Mouse (Mus musculus): Measurements from ENCODE around the gene Tmem88b.
"Not testable (repeated sequence)": the region's sequence is repeated elsewhere in the genome, so short reads cannot be mapped to it uniquely, and the experiment has no call there.

Tmem88b gene

DNA sequence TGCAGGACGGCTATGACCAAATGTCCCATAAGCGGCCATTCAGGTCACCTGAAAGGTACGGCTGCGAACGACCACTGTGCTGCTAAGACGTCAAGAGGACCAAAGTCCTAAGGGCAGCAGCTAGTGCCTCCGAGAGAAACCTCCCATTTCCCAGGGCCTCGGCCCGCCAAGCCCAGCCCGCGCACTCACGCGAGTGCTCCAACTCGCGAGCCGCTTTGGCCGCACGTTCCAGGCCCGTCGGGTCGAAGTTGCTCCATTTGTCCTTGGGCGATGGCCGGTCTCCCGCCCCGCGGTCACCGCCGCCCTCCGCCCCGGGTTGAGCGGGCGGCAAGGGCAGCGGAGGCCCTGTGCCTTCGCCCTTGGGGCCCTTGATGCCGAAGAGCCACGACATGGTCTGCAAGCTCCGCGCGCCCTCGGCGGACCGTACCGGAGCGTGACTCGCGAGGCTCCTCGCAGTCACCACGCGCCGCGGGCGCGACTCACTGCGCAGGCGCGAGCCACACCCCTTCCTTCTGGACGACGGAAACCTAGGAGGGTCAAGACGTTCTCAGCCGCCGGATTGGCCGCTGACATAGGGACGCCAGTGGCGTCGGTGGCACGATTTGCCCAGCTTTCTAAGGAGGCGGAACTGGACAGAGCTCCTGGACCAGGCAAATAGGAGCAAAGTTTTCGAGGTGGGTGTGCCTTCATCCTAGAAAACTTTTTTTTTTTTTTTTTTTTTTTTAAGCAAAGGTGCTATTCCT lies 24.9 kb downstream of the Tmem88b start, which contains the start of gene Atad3a:
Gene Atad3a, minus strand, starts transcription at position 481 of the 743 bp plus-strand sequence.
- peak; percentile 98 for DNase-seq (ENCODE audit: low read depth, low spot score)

DNA sequence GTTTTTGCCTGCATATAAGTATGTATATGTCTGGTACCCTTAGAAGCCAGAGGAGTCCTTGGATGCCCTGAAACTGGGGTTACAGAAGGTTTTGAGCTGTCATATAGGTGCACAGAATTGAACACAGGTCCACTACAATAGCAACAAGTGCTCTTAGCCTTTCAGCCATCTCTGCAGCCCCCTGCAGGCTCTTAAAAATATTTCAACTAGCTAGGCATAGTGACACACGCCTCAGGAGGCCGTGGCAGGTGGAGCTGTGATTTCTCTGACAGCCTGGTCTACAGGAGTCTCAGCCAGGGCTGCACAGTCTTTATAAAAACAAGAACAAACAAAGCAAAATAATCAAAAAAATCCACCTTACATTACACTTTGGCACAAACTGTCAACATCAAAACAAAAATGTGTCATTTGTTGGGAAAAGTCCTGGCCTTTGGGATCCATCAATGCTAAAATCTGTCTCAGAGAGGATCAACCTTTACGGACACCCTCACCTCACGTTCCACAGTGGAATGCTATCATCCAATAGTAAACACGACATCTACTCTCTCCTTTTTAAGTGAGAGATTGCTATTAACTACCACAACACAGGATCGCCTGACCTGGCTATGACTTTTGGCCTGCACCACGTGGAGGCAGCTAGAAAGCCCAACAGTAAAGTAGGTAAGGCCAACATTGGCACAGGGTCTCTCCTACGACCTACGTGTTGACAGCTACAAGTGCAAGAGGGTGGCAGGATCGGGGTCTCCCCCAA lies 25.6 kb downstream of the Tmem88b start:
- peak; percentile 74 for DNase-seq (ENCODE audit: low read depth, low spot score)

DNA sequence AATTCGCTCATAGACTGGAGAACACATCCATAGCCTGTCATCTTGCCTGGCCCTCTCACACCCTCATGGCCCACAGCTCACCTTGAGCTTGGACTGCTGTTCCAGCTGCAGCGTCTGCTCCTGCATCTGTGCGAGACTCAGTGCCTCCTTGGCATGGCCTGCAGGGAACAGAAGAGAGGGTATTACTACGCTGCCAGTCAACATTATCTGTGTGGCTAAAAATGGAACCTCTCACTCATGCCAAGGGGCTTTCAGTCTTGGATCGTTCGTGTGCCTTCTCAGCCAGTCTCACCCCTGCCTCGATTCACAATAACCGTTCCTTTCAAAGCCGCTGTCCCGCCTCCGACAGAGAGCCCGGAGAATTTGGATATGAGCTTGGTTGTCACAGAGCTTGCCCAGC lies 28.7 kb downstream of the Tmem88b start:
- no peak for DNase-seq (ENCODE audit: low read depth, low spot score)

DNA sequence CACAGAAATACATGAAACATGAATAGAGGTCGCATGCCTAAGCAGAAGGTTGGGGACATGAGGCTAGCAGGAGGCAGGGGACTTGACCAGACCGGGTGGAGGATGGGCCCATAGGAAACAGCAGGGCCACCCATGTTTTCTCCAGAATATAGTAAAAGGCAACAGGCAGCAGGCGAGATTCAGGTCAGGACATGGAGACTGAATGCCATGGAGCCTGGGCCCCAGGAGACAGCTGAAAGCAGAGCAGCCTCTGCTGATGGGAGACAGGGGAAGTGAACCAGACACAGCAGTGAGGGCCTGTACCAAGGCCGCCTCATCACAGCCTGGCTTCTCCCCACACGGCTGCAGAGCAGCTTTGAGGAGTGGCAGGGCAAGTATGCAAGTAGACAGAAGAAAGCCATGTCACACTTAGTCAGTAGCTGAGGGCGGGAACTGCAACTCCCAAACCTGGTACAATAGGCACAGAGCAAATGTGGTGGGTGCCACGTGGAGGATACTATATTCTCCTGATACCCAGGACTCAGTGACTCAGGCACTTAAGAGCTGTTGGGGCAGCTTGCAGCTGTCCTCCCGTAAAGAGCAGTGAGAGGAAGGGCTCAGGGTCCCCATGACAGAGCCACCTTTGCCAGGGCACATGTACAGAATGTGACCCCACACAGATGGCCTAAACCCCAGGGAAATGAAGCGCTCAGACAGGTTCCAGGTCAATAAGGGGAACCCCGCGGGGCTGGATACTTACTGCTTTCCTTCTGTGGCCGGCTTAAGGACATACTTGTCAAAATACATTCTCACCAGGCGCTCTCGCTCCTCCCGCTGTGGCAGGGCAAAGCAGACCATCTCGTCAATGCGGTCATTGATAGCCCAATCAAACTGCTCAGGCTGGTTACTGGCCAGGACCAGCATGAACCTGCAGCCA lies 38.8 kb downstream of the Tmem88b start:
- DNase-seq (ENCODE audit: low read depth, low spot score): no peak

DNA sequence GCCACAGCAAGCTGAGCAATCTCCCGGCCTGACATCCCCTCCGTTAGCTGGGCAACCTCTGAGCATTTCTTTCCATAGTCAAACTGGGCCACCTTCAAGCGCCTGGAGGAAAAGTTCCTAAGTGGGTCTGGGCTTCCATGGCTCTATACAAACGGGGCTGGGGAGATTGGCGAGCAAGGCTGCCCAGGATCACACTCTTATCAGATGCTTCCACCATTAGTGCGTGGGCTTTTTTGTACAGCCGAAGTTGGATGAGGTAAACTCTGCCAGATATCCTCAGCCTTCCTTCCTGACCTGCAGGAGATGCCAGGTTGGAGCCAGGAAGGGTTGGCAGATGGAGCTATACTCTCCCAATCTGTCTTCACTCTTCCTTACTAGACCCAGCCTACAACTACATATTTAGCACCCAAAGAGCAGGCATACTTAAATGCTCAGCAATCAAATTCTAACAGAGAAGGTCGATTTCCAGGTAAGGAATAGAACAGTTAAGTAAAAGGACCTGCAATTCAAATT lies 39.6 kb downstream of the Tmem88b start:
- DNase-seq (ENCODE audit: low read depth, low spot score): no peak

DNA sequence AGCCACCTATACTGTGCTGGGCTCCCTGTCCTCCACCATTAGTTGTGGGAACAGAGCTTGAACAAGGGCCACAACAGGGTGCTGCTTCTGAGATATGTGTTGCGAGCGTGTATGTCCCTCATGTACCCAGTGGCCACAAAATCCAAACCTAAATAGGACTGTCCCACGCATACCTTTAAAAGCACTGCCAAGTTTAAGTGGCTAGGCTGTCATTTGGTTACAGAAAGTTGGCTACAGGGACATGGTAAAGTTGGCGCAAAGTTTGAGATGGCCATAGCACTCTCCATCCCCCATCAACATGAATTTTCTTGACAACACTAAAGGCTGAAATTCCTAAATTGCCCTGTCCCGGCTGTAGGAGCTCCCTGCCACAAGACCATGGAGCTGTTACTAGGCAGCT lies 40.5 kb downstream of the Tmem88b start:
- no peak for DNase-seq (ENCODE audit: low read depth, low spot score)

DNA sequence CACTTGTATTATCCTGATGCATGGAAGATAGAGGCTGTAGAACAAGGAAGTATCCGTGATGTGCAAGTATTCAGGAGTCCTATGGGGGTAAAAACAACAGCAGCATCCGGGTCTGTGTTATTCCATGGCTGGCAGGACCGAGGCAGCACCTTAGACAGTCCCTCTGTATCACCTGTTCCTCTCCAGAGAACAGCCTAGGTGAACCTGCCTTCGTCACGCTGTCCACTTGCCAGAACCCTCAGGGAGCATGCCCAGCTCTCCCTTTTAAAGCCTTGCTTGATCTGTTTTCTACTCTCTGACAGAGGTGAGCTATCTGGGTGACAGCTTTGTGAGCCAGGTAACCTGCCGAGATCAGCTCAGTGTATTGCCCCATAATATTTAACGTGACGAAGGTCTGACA lies 41.2 kb downstream of the Tmem88b start:
- DNase-seq (ENCODE audit: low read depth, low spot score): no peak

DNA sequence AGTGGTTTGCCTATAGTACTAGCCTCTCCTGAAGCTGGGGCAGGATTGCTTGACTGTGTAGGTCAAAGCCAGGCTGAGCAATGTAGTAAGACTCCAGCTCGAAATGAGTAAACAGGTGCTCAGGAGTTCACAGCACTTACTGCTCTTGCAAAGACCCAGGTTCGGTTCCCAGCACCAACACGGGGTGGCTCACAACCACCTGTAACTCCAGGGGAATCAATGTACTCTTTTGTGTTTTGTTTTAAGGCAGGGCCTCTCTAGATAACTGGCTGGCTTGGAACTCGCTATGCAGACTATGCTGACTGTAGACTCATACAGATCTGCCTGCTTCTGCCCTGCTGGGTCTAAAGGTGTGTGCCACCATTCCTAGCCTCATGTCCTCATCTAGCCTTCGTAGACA lies 43.0 kb downstream of the Tmem88b start:
- no peak for DNase-seq (ENCODE audit: low read depth, low spot score)

DNA sequence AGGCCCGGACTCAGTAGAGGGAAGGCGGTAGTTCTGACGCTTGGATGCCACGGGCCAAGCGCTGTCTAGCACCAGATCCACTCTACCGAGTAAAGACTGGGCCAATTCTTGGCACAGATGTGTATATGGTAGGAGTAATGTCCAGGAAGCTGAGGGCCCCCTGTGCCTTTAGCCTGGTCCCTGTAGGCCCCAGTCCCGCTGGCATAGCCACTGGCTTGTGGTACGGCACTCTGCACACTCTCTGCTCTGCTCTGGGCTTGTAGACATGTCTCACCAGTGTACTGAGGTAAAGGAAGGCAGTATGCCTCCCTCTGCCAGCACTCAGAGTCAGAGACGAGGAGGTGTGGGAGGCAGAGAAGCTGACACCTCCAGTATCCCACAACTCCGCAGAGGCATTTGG lies 45.0 kb downstream of the Tmem88b start:
- DNase-seq (ENCODE audit: low read depth, low spot score): not testable (repeated sequence)

DNA sequence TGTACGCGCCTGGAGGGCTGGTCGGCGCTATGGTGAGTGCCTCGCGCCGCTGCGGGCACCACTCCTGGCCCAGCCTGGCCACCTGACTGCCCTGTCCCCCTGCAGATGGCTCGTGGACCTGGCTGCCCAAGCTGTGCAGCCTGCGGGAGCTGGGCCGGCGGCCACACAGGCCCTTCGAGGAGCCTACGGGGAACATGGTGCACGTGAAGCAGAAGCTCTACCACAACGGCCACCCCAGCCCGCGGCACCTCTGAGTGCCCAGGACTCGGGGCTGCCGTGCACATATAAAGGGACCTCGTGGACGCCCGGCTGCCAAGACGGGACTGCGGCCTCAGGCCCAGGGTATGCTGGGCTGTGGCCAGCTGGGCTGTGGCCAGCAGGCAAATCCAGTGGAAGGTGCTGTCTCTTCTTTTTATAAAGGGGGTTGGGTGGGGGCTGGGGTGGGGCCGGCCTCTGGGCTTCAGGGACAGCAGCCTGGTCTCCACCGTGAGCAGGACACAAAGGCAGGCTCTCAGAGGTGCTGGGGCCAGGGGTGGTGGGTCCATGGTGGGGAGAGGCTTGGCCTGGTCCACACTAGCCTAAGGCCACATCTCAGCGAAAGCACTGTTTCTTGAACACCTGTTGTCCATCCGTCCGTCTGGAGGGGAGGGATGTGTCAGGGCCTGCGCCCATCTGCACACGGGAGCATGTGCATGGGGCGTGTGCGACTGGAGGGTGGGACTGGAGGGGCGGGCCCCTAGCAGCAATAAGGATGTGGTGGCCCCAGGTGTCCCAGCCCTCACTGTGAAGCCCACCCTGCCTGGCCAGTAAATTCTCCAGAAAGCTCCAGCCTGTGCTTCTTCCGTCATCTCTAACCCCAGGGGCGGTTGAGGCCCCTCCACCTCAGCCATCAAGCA lies 45.7 kb downstream of the Tmem88b start:
- DNase-seq (ENCODE audit: low read depth, low spot score): no peak

DNA sequence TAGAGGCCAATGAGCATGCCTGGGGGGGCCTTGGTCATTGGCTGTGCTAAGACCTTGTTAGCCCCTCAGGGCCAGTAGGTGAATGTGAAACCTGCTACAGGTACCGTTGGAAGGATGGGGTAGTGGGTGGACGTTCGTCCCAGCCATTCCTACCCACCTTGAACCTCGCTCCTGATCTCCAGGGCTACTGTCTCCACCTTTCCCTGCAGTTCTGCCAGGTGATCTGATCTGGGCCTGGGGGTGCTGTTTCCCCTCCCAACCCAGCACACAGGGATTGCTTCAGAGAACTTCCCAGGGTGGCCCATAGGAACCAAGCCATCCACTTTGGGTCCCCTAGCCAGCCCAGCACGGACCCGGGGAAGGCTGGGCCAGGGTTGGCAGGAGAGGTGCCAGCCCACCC lies 46.5 kb downstream of the Tmem88b start:
- DNase-seq (ENCODE audit: low read depth, low spot score): no peak

DNA sequence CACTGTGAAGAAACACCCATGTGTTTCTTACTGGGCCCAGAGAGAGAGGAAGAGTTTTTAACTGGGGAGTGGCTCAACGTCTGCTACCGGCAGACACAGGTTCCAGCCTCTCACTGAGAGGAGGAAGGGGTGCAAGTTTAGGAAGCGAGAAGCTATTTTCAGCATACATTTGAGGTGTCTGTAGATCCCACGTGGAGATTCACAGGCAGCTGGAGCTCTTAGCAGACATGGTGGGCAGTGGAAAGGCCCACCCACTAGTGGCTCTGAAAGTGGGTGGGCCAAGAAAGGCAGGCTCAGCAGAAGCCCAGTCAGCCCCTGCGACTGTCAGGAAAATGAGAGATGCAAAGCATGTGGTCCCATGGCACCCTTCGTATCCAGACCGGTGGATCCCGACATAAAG lies 47.4 kb downstream of the Tmem88b start:
- no peak for DNase-seq (ENCODE audit: low read depth, low spot score)

DNA sequence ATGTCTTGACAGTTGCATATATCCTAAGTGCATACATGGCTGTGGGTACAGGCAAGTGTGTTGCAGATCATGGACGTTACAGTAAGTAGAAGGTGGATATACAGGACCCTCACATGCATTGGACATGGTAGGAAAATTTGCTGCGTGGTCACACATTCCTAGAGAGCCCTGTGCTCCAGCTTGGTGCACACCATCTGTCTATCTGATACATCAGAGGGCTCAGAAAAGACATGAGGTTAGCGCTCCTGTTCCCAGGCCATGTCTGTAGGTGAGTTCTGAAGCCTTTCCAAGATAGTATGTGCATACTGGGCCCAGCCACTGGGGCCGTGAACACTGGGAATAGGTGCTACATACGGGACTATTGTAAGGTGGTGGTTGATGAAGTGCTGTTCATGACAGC lies 49.3 kb downstream of the Tmem88b start:
- no peak for DNase-seq (ENCODE audit: low read depth, low spot score)

DNA sequence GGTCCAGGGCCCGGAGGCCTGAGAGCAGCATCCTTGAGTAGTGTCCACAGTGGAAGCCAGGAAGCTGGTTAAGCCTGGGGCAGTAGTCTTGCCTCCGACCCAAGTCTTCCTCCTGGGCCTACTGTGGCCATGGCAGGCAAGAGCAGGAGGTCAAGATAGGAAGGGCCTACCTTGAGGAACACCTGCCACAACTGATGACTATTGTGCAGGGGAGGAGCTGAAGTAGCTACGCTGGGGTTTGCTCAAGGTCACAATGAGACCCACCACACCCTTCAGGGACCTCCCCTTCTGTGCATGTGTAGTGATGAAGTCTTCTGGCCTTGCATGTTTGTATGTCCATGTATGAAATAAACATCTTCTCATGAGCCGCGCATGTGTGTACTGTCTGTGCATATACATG lies 49.9 kb downstream of the Tmem88b start:
- DNase-seq (ENCODE audit: low read depth, low spot score): no peak

DNA sequence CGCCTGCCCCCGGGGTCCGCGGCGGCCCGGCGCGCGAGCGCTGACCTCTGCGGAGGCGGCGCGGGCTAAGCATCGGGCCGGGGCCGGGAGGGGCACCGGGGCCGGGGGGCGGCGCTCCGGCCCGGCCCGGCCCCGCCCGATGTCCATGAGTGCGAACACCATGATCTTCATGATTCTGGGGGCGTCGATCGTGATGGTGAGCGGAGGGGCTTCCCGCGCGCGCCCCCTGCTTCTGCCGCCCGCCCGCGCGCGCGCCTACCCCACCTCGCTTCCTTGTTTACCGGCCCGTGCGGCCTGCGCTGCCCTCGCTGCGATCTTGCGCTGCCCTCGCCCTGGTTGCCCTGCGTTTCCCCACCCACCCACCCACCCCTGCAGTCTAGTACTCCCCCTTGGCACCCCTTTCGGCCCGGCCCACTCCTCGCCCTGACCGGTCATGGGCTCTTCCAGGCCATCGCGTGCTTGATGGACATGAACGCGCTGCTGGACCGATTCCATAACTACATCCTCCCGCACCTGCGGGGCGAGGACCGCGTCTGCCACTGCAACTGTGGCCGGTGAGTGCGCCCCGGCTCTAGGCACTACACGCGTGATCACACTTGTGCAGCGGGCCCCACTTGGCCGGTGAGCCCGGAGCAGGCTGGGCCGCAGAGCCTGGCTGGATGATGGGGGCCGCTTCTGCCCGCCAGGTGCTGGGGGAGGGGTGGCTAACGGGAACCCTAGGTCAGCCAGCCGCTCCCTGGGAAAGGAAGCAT lies 50.5 kb downstream of the Tmem88b start:
- DNase-seq (ENCODE audit: low read depth, low spot score): peak; percentile 59

DNA sequence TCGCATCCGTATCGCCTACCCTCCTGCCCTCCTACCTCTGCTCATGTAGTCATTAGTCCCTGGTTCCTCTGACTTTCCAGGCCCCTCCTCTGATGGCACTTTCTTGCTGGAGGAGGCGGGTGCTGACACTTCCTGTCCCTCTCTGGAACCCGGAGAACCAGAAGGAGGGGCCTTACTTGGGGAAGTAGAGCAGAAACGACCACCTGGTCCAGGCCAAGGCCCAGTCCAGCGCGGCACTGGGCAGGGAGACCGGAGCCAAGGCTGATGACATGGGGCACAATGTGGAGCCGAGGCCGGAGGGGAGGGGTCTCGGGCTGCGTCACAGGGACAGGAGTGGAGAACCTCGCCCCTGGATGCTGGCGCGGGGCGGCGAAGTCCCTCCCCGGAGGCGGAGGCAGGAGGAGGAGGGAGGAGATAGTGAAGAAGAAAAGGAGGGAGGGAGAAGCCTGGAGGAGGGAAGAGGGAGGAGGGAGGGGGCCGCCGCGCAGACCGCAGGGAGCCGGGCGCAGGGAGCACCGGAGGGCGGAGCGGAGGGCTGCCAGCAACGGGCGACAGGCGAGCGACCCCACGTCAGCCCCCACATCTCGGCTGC lies 51.2 kb downstream of the Tmem88b start, which contains the start of gene Tmem240:
Gene Tmem240, plus strand, starts transcription at position 451 of the 592 bp plus-strand sequence.
- peak; percentile 97 for DNase-seq (ENCODE audit: low read depth, low spot score)

DNA sequence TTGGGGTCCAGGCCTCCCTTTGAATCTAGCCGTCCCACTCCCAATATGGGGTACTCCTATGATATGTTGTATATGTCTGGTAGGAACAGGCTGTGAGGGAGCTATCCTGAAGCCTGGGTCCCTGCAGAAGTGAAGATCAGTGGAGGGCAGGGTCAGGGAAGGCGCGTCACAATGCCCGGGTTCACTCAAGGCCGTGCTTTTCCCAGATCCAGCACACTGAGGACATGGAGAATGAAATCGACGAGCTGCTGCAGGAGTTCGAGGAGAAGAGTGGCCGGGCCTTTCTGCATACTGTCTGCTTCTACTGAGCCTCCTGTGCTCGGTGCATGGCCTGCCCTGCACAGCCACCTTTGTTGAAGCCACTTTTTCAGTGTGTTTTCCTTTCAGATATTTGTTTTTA lies 52.4 kb downstream of the Tmem88b start:
- no peak for DNase-seq (ENCODE audit: low read depth, low spot score)
